Mouse (Mus musculus): Measurements from ENCODE around the gene Cc2d1a. TPM values are rescaled to one million over a fixed set of nuclear protein-coding genes. Genes with fewer than 3 reads are reported as not detected.

Gene Cc2d1a
- polyA plus RNA-seq, 1 experiment from 2014 or later = 28.2 TPM

DNA sequence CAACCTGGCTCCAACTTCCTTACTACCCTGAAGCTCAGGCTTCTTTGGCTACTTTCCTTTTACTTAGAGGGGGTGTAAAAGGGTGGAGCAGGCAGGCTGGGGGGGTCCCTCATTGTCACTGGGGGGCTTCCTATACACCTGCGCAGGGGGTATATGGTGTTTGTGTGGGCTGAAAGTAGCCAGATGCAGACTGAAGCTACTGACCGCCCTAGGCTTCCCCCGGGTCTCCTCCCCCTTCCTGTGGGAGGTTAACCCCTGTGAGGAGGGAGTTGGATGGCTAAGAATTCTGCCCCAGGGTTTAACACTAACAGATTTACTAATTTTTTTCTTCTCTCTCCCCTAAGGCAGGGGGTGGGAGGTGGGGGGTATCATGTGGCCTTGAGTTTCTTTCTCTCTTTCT lies 28.8 kb upstream of the Cc2d1a start:
- ATAC-seq (ENCODE audit: insufficient number of reproducible peaks, insufficient read depth, low FRiP score, low TSS enrichment, low read depth) = no peak
- Histone ChIP-seq H3K27ac (no peak overlapping the region), H3K4me3 (no peak overlapping the region), H3K9ac (no peak overlapping the region), H3K36me3 (peaks cover 63% of the 10 kb centered on the region), H3K27me3 (no peaks in the 10 kb centered on the region), H3K4me1 (peaks cover 42% of the 10 kb centered on the region), H3K9me3 (no peaks in the 10 kb centered on the region), H3K4me2 (no peak overlapping the region)
- WGBS = 28% methylated on average over 3 of the region's 3 CpGs

DNA sequence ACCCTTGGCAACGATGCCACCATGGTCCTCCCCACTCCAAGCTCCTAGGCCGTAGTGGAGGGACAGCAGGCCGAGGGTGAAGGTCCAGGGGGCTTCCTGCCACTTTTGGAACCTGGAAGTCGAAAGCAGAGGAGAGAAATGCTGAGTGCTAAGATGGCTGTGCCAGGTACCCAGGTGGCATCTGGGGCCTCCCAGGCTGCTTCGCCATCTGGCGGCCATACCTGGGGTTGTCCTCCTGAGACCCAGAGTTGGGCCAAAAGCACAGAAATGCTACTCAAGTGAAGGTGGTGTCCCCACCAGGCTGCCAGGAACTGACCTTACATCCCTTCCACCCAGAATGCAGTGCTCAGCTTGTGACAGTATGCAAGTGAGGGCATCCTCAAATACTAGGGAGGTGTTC lies 26.1 kb upstream of the Cc2d1a start:
- Histone ChIP-seq H3K4me3 (no peak overlapping the region), H3K4me1 (peaks cover 15% of the 10 kb centered on the region), H3K9ac (0 out of 2 replicates have a peak overlapping the region, but pooled peaks have one; percentile 1), H3K27ac (no peak overlapping the region), H3K4me2 (no peak overlapping the region), H3K9me3 (no peaks in the 10 kb centered on the region), H3K36me3 (peaks cover 82% of the 10 kb centered on the region), H3K27me3 (no peaks in the 10 kb centered on the region)
- no peak for ATAC-seq (ENCODE audit: insufficient number of reproducible peaks, insufficient read depth, low FRiP score, low TSS enrichment, low read depth)
- 89% methylated on average over 6 of the region's 6 CpGs for WGBS

DNA sequence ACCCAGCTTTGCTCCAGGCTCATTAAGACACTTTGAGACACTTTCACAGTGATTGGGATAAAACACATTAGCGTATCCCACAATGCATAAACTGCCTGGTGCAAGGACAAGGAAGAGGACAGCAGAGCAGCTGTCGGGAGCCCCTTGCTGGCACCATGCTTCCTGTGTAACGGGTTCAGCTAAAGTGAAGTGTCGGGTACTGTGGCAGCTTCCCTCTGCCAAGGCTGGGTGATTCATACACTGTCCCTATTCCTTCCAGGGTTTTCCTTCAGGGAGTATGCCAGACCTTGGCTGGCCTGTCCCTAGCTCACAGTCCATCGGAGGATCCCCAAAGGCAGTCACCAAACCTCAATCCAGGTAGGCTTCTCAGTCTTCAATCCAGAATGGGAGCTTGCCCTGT lies 22.4 kb upstream of the Cc2d1a start:
- Histone ChIP-seq H3K9me3 (no peaks in the 10 kb centered on the region), H3K9ac (no peak overlapping the region), H3K4me3 (no peak overlapping the region), H3K27me3 (no peaks in the 10 kb centered on the region), H3K4me1 (no peaks in the 10 kb centered on the region), H3K4me2 (no peak overlapping the region), H3K27ac (no peak overlapping the region), H3K36me3 (peaks cover 54% of the 10 kb centered on the region)
- ATAC-seq (ENCODE audit: insufficient number of reproducible peaks, insufficient read depth, low FRiP score, low TSS enrichment, low read depth) = no peak
- 93% methylated on average over 5 of the region's 5 CpGs for WGBS

DNA sequence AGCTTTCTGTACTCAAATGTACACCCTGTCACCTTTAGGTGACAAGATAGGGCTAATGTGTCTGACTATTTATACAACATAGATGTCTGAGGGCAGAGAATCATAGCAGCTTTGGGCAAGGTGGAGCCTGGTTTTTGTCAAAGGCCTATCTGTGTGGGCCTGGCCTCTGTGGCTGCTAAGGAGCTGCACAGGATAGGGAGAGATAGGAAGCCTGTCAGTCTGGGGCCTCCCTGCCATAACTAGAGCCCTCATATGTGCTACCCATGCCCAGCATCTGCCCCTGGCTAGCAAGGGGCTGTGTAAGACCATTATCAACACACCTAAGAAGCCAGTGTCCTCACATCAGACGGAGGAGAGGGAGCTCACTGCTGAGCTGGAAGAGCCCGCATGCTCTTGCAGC lies 20.0 kb upstream of the Cc2d1a start:
- Histone ChIP-seq H3K36me3 (peaks cover 36% of the 10 kb centered on the region), H3K27me3 (no peaks in the 10 kb centered on the region), H3K27ac (no peak overlapping the region), H3K9me3 (no peaks in the 10 kb centered on the region), H3K4me3 (no peak overlapping the region), H3K4me1 (no peaks in the 10 kb centered on the region), H3K9ac (no peak overlapping the region), H3K4me2 (no peak overlapping the region)
- WGBS = 94% methylated on average over 2 of the region's 2 CpGs
- ATAC-seq (ENCODE audit: insufficient number of reproducible peaks, insufficient read depth, low FRiP score, low TSS enrichment, low read depth) = no peak

DNA sequence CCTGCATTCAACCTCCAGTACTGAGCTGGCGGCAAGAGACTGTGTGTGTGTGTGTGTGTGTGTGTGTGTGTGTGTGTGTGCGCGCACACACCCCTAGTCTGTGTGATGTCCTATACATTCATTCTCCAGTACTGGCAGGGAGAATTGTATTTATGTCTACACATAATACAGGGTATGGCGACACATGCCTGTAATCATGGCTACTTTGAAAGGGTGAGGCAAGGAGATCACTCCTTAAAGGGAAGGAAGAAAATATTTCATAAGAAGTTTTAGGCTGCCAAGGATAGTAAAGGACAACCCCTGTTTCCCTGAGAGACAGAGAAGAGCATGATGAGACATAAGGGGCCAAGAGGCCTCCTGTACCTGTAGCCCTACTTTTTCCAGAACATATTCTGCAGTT lies 9.9 kb upstream of the Cc2d1a start:
- Histone ChIP-seq H3K27me3 (no peaks in the 10 kb centered on the region), H3K9me3 (no peaks in the 10 kb centered on the region), H3K36me3 (peaks cover 38% of the 10 kb centered on the region), H3K4me1 (no peaks in the 10 kb centered on the region), H3K9ac (no peak overlapping the region), H3K4me2 (no peak overlapping the region), H3K27ac (no peak overlapping the region), H3K4me3 (no peak overlapping the region)
- 87% methylated on average over 4 of the region's 4 CpGs for WGBS
- ATAC-seq (ENCODE audit: insufficient number of reproducible peaks, insufficient read depth, low FRiP score, low TSS enrichment, low read depth) = no peak

DNA sequence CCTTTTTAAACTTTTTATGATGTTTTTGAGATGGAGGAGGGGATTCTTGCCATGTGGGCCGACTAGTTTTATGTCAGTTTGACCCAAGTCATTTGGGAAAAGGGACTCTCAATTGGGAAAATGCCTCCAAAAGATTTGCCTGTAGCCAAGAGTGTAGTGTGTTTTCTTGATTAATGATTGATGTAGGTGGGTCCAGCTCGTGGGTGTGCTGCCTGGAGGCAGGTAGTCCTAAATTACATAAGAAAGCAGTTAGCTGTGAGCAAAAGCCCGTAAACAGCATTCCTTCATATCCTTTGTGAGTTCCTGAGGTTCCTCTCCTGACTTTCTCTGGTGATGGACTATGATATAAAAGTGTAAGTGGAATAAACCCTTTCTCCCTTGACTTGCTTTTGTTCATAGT lies 1.4 kb upstream of the Cc2d1a start:
- Histone ChIP-seq H3K4me1 (peaks cover 23% of the 10 kb centered on the region), H3K27me3 (no peaks in the 10 kb centered on the region), H3K4me3 (no peak overlapping the region), H3K27ac (no peak overlapping the region), H3K9me3 (no peaks in the 10 kb centered on the region), H3K4me2 (no peak overlapping the region), H3K36me3 (peaks cover 24% of the 10 kb centered on the region), H3K9ac (no peak overlapping the region)
- ATAC-seq (ENCODE audit: insufficient number of reproducible peaks, insufficient read depth, low FRiP score, low TSS enrichment, low read depth) = no peak
- 62% methylated on average over 3 of the region's 3 CpGs for WGBS

DNA sequence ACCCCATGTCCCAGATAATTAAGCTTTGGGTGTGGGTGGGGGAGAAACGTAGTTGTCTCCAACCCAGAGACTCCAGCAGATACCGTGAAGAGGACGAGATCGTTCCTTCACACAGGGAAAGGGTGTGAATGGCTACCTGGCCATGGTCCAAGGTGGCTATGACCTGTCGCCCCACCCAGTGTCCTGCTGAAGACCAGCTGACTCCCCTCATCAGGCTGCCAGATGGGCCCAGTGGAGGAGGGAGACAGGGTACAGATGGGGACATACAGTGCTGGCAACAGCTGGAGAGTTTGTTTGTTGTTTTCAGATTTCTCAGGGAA lies 755 bp upstream of the Cc2d1a start:
- 94% methylated on average over 5 of the region's 5 CpGs for WGBS
- Histone ChIP-seq H3K4me1 (peaks cover 23% of the 10 kb centered on the region), H3K27me3 (no peaks in the 10 kb centered on the region), H3K4me2 (peak overlapping the region; percentile 89), H3K9me3 (no peaks in the 10 kb centered on the region), H3K4me3 (peak overlapping the region; percentile 78; the same call in 1 of the 2 replicates), H3K9ac (no peak overlapping the region), H3K27ac (no peak overlapping the region), H3K36me3 (peaks cover 29% of the 10 kb centered on the region)
- ATAC-seq (ENCODE audit: insufficient number of reproducible peaks, insufficient read depth, low FRiP score, low TSS enrichment, low read depth) = no peak

DNA sequence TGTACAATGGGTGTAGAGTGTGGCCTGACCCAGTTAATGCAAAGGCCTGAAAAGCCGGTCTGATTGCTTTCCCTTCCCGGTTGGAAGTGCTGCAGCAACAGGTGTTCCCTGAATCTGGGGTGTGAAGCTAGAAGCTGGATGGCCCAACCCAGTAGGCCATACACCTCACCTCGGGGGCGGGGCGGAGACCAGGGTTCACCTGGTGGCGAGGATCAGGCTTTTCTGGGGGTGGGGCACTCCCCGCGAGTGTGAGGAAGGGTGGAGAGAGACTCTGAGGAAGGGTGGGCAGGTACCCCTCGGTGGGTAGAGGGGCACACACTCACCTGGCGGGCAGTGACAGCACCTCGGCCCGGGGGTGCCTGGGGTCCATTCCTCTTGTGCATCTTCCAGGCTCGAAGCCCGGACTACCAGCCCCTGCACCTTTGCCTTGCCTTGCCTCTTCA lies 391 bp downstream of the Cc2d1a start:
- 9% methylated on average over 14 of the region's 14 CpGs for WGBS
- Histone ChIP-seq H3K4me1 (peaks cover 23% of the 10 kb centered on the region), H3K9me3 (no peaks in the 10 kb centered on the region), H3K27ac (peak overlapping the region; percentile 71; the same call in 1 of the 2 replicates), H3K9ac (peak overlapping the region; percentile 94), H3K4me3 (peak overlapping the region; percentile 78), H3K27me3 (no peaks in the 10 kb centered on the region), H3K4me2 (peak overlapping the region; percentile 89), H3K36me3 (peaks cover 41% of the 10 kb centered on the region)
- 0 out of 2 replicates have a peak, but pooled peaks have one; percentile 12 for ATAC-seq (ENCODE audit: insufficient number of reproducible peaks, insufficient read depth, low FRiP score, low TSS enrichment, low read depth)

DNA sequence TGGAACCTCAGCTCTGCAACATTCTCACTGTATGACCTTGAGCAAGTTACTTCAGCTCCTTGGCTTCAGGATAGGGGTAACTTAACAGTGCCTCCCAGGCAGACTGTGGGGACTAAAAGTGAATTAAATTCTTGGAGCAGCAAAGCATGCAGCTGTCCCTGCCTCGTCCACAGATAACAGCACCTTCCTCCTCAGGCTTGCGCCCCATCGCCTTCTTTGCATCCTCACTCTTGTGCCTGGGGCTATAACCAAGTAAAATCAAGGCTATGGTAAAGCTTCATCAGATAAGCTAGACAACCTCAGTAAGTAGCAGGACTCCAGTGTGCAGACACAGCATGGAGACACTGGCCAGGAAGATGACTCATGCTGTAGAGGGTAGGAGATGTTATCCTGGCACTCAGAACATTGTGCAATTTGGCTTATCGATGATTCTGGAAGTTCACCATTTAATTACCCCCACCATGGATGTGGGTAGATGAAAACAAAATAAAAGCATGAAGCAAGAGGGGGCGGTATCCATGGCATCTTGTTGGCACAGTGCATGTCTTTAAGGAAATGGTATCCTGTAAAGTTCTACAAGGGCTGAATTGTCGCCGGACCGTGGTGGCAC lies 3.0 kb downstream of the Cc2d1a start:
- WGBS = 89% methylated on average over 8 of the region's 8 CpGs

DNA sequence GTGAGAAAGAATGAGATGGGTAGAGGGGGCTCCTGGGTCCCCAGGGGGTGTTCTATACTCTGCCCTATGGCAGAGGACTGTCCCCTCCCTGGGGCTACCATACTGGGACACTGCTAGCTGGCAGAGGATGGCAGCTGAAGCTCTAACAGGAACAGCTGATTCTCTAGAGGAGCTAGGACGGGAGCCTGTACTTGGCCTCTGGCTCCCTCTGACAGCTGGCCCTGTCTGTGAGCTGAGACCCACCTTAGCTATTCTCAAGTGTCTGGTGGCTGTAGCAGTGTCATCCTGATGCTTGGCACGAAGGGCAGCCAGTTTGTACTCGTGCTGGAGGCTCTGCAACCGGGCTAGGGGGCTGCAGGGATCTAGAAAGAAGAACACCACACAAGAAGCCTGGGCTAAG lies 6.9 kb downstream of the Cc2d1a start:
- no peak overlapping the region for H3K27ac ChIP-seq
- H3K9ac ChIP-seq = no peak overlapping the region
- no peaks in the 10 kb centered on the region for H3K27me3 ChIP-seq
- peaks cover 95% of the 10 kb centered on the region for H3K36me3 ChIP-seq
- peaks cover under 1% of the 10 kb centered on the region for H3K4me1 ChIP-seq
- no peak for ATAC-seq (ENCODE audit: insufficient number of reproducible peaks, insufficient read depth, low FRiP score, low TSS enrichment, low read depth)
- H3K4me3 ChIP-seq = no peak overlapping the region
- H3K4me2 ChIP-seq = no peak overlapping the region
- H3K9me3 ChIP-seq = no peaks in the 10 kb centered on the region
- WGBS = 87% methylated on average over 4 of the region's 4 CpGs

More for the DNA sequence above, 3.0 kb downstream of the Cc2d1a start:
- no peak for ATAC-seq (ENCODE audit: insufficient number of reproducible peaks, insufficient read depth, low FRiP score, low TSS enrichment, low read depth)
- H3K4me3 ChIP-seq = no peak overlapping the region
- H3K27me3 ChIP-seq = no peaks in the 10 kb centered on the region
- H3K9me3 ChIP-seq = no peaks in the 10 kb centered on the region
- H3K36me3 ChIP-seq = peaks cover 62% of the 10 kb centered on the region
- H3K4me1 ChIP-seq = peaks cover 23% of the 10 kb centered on the region
- H3K4me2 ChIP-seq = no peak overlapping the region
- no peak overlapping the region for H3K27ac ChIP-seq
- H3K9ac ChIP-seq = no peak overlapping the region

DNA sequence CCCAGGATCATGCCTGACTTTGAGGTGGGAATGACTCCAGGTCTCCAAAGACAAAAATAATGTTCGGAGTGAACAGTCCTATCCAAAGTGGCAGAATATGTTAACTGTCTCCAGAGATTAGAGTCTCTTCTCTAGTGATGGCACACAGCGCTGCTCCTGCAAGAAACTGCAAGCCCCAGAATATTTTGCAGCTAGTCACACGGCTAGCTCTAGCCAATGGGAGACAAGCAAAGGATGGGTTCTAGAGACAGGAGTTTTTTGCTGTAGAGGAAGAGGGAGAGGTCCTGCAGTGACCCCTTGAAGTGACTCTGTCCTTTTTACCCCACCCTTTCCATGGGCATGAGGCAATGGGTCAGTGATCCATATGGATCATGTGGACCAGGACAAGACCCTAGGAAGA lies 9.9 kb downstream of the Cc2d1a start:
- Histone ChIP-seq H3K4me2 (no peak overlapping the region), H3K27ac (no peak overlapping the region), H3K36me3 (peaks cover 96% of the 10 kb centered on the region), H3K9me3 (no peaks in the 10 kb centered on the region), H3K4me3 (no peak overlapping the region), H3K27me3 (no peaks in the 10 kb centered on the region), H3K4me1 (no peaks in the 10 kb centered on the region), H3K9ac (no peak overlapping the region)
- no peak for ATAC-seq (ENCODE audit: insufficient number of reproducible peaks, insufficient read depth, low FRiP score, low TSS enrichment, low read depth)
- WGBS = 92% methylated on average over 3 of the region's 3 CpGs

DNA sequence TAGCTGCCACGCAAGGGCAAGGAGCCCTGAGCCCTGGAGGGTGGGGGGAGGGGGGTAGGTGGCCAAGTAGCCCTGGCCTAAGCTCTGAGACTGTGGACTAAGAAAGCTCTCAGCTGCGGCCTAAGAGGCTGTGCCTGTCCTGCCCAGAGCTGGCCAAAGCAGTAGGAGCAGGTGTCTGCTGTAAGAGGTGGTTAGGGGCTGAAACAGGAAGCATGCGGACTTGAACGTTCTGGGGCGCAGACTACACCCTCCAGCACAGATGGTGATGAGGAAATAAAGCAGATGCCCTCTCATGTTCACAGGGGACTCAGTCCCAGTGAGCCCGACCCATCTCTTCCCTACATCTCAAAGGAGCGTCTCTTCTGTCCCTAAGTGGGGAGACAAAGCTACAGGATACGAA lies 15.5 kb downstream of the Cc2d1a start:
- peaks cover 3% of the 10 kb centered on the region; the same call in 1 of the 2 replicates for H3K27me3 ChIP-seq
- H3K4me2 ChIP-seq = no peak overlapping the region
- H3K4me1 ChIP-seq = peaks cover 20% of the 10 kb centered on the region
- peaks cover 63% of the 10 kb centered on the region for H3K36me3 ChIP-seq
- 86% methylated on average over 8 of the region's 8 CpGs for WGBS
- H3K27ac ChIP-seq = no peak overlapping the region
- no peak overlapping the region for H3K9ac ChIP-seq
- no peaks in the 10 kb centered on the region for H3K9me3 ChIP-seq
- no peak for ATAC-seq (ENCODE audit: insufficient number of reproducible peaks, insufficient read depth, low FRiP score, low TSS enrichment, low read depth)
- no peak overlapping the region for H3K4me3 ChIP-seq

Data from embryonic facial prominence, embryonic 13.5 days (tissue).